Mouse (Mus musculus) bone marrow macrophage, adult 2 months (primary cell): Measurements from ENCODE around the gene Trpm7.

Experiments
- CTCF ChIP-seq: IDR thresholded peaks from 2 replicates; pipeline ENCODE4 v1.5.1; 2012; ENCODE audit warnings: low read depth, mild to moderate bottlenecking, low read length, moderate library complexity
- POLR2A ChIP-seq: IDR thresholded peaks from 2 replicates; pipeline ENCODE4 v1.6.1; 2012; ENCODE audit warnings: mild to moderate bottlenecking, low read depth, low read length, borderline replicate concordance

- TF ChIP-seq CTCF (no peak), POLR2A (no peak)
These were observed 74.0 kb downstream of the Trpm7 start for GRCm38 (mm10) chr2:126801980-126802379.
